8 mouse cellular contexts compared by ENCODE assay signal in the genomic region with DNA sequence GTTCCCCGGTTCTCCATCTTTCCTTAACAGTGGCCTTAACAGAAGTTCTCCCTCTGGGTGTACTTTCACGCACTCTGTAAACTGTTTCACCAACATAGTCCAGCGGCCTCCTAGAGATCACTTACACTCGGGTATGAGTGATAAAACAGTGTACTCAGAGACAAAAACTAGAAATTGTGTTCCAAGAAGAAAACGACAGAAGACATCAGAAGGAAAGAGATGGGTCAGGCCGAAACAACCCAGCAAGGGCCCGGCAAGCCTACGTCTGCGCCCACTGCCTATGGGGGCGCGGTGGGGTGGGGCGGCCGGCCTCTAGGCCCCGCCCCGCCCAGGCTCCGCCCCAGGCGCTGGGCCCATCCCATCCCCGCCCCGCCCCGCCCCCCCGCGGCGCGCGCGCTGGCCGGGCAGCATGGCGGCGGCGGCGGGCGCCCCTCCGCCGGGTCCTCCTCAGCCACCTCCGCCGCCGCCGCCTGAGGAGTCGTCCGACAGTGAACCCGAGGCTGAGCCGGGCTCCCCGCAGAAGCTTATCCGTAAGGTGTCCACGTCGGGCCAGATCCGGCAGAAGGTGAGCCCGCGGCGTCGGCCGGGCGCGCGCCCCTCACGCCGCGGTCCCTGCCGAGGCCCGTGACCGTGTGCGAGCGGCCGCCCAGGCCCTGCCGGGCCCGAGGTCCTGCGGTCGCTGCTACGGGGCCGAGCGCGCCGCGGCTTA. TPM values are rescaled to one million over a fixed set of nuclear protein-coding genes. Genes with fewer than 3 reads are reported as not detected.
DNase-seq lines count a peak whose midpoint lies in the region; ATAC-seq and TF ChIP-seq lines count a peak whose summit lies in the region.

Gene Dgkd (plus strand): TSS at position 396 of the 709 bp plus-strand sequence.

- peak within 1 kb of the TSS; percentile 94 for H3K4me3 ChIP-seq in forebrain, embryonic 14.5 days (ENCODE audit: low read depth, low read length)
- H3K4me3 ChIP-seq in lung, embryonic 15.5 days = peak within 1 kb of the TSS; percentile 73
- H3K4me3 ChIP-seq in olfactory bulb, adult 2 months (ENCODE audit: insufficient read depth, low read depth, low read length) = peak within 1 kb of the TSS; percentile 91
- peak within 1 kb of the TSS; percentile 97 for H3K4me3 ChIP-seq in thymus, adult 2 months (ENCODE audit: control insufficient read depth, insufficient read depth, low read length)

- TF ChIP-seq CTCF in olfactory bulb, adult 2 months (IDR thresholded peaks at IDR 0.05; ENCODE audit: insufficient read depth, low read depth, low read length) = no peak
- no peak for TF ChIP-seq CTCF in thymus, adult 2 months (IDR thresholded peaks at IDR 0.05; ENCODE audit: borderline replicate concordance, control insufficient read depth, extremely low read depth, insufficient read depth, low read length, poor library complexity)

- peak within 1 kb of the TSS; percentile 58; the same call in 1 of the 2 replicates for H3K27ac ChIP-seq in forebrain, embryonic 14.5 days (ENCODE audit: low read depth, low read length)
- H3K27ac ChIP-seq in lung, embryonic 15.5 days = peak within 1 kb of the TSS; percentile 57
- H3K27ac ChIP-seq in olfactory bulb, adult 2 months (ENCODE audit: insufficient read depth, low read depth, low read length) = peak within 1 kb of the TSS; percentile 76
- peak within 1 kb of the TSS; percentile 94 for H3K27ac ChIP-seq in thymus, adult 2 months (ENCODE audit: control insufficient read depth, insufficient read depth, low read length)

- peak; percentile 60; the same call in 1 of the 2 replicates for TF ChIP-seq POLR2A in olfactory bulb, adult 2 months (IDR thresholded peaks at IDR 0.05; ENCODE audit: insufficient read depth, low read depth, low read length)
- TF ChIP-seq POLR2A in thymus, adult 2 months (IDR thresholded peaks at IDR 0.05; ENCODE audit: control insufficient read depth, extremely low read depth, insufficient read depth, low read length, poor library complexity) = peak; percentile 93

- DNase-seq in MN1 (ENCODE audit: low spot score) = peak; percentile 88
- DNase-seq in cerebellum, adult 11 months = peak; percentile 68
- peak; percentile 86 for DNase-seq in forebrain, embryonic 14.5 days (ENCODE audit: low spot score)
- DNase-seq in heart, postnatal 25 days (ENCODE audit: low spot score) = peak; percentile 43
- DNase-seq in layer of hippocampus, adult 18-20 months (ENCODE audit: low spot score in 2 of 2) = peak in 1 of 2 experiments; percentile 70
- DNase-seq in thymus, adult 2 months = peak; percentile 71

- H3K27me3 ChIP-seq in forebrain, embryonic 14.5 days (replicated peaks; ENCODE audit: control insufficient read depth, insufficient read depth, low read length) = no peaks in the 10 kb centered on the region
- no peaks in the 10 kb centered on the region for H3K27me3 ChIP-seq in lung, embryonic 15.5 days
- no peaks in the 10 kb centered on the region for H3K27me3 ChIP-seq in thymus, adult 2 months (ENCODE audit: control insufficient read depth, insufficient read depth, low read length)

- peak within 1 kb of the TSS; percentile 93 for H3K9ac ChIP-seq in forebrain, embryonic 14.5 days (ENCODE audit: low read length)
- peak within 1 kb of the TSS; percentile 73 for H3K9ac ChIP-seq in lung, embryonic 15.5 days

- H3K36me3 ChIP-seq in forebrain, embryonic 14.5 days (ENCODE audit: control insufficient read depth, insufficient read depth, low read length) = no peaks in the 10 kb centered on the region
- H3K36me3 ChIP-seq in lung, embryonic 15.5 days = no peaks in the 10 kb centered on the region
- no peaks in the 10 kb centered on the region for H3K36me3 ChIP-seq in thymus, adult 2 months (ENCODE audit: control insufficient read depth, insufficient read depth, low read length)

- intact Hi-C loops in heart, postnatal 25 days (cut with DNase I) = loop anchor here (2.0 to 5.0 kb wide), 2 partner anchors 26 to 59 kb away; no protein-coding TSS in a partner anchor

- peak within 1 kb of the TSS; percentile 76 for H3K4me2 ChIP-seq in forebrain, embryonic 14.5 days (ENCODE audit: low read length)
- peak within 1 kb of the TSS; percentile 87 for H3K4me2 ChIP-seq in lung, embryonic 15.5 days

- 1% methylated on average over 61 of the region's 74 CpGs for WGBS in forebrain, embryonic 14.5 days
- under 1% methylated on average over 42 of the region's 74 CpGs for WGBS in lung, embryonic 15.5 days
- under 1% methylated on average over 73 of the region's 74 CpGs for WGBS in olfactory bulb, adult 2 months
- WGBS in thymus, adult 2 months = 2% methylated on average over 62 of the region's 74 CpGs

- no peaks in the 10 kb centered on the region for H3K9me3 ChIP-seq in forebrain, embryonic 14.5 days (replicated peaks; ENCODE audit: control insufficient read depth, low read length)
- no peaks in the 10 kb centered on the region for H3K9me3 ChIP-seq in lung, embryonic 15.5 days

- H3K4me1 ChIP-seq in forebrain, embryonic 14.5 days (ENCODE audit: control insufficient read depth, insufficient read depth, low read length) = peaks cover 15% of the 10 kb centered on the region
- H3K4me1 ChIP-seq in lung, embryonic 15.5 days = peaks cover 41% of the 10 kb centered on the region
- H3K4me1 ChIP-seq in olfactory bulb, adult 2 months (ENCODE audit: control insufficient read depth, insufficient read depth, low read length) = peaks cover 20% of the 10 kb centered on the region
- peaks cover 46% of the 10 kb centered on the region for H3K4me1 ChIP-seq in thymus, adult 2 months (replicated peaks; ENCODE audit: control insufficient read depth, insufficient read depth, low read length)

- ATAC-seq in forebrain, embryonic 14.5 days = peak; percentile 96
- ATAC-seq in lung, embryonic 15.5 days (ENCODE audit: borderline replicate concordance, extremely low read depth, low FRiP score, low TSS enrichment) = peak; percentile 97

RNA-seq across cellular contexts. Expression of gene Dgkd, which starts in this region (rescaled TPM):
- 31.7 and 49.8 TPM in 2 replicates for polyA plus RNA-seq in forebrain, embryonic 14.5 days (2014; fragmentation: Nextera tagmentation; extraction: Ambion mirVana)
- 10 to 100 TPM; 56.5 to 56.7 TPM for total RNA-seq in heart, postnatal 25 days (2021)
- total RNA-seq in layer of hippocampus, adult 18-20 months (2021) = 100 to 1,000 TPM in 1 of 2 experiments, 10 to 100 TPM in 1; 92.0 to 100 TPM
- polyA plus RNA-seq in lung, embryonic 15.5 days (2015; fragmentation: Nextera tagmentation; extraction: Ambion mirVana) = 29.6 and 33.5 TPM in 2 replicates
- 128 and 379 TPM in 2 replicates for polyA plus RNA-seq in olfactory bulb, adult 2 months (2012; ENCODE audit: insufficient read depth, insufficient read length, low replicate concordance, missing spikeins)
- polyA plus RNA-seq in thymus, adult 2 months (2012; rRNA removed) = 182 and 189 TPM in 2 replicates
